Mouse (Mus musculus) retina, embryonic 14.5 days (tissue): ENCODE results near the gene Dus3l.

Experiments
- DNase-seq: peaks from one replicate; pipeline ENCODE4 v3.0.0-alpha.2; 2015; ENCODE audit warnings: low spot score

The Dus3l gene

DNA sequence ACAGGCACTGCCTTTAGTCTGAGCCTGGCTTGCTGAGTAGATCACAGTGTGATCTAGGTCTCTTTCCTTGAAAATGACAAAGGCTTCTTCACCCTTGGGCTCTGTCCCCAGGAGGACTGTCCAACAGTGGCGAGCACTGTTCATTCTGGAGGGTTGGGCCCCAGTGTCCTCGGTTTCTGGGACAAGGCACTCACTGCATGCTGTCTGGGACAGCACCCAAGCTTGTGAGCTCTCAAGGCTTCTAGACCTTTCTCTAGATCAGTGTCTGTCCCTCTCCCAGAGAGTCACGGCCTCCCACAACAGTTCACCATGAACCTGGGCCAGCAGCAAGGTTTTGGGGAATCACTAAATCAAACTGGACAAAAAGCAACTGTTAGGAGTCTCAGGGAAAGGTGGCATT, 28.0 kb downstream of the Dus3l start:
- DNase-seq, result no peak

DNA sequence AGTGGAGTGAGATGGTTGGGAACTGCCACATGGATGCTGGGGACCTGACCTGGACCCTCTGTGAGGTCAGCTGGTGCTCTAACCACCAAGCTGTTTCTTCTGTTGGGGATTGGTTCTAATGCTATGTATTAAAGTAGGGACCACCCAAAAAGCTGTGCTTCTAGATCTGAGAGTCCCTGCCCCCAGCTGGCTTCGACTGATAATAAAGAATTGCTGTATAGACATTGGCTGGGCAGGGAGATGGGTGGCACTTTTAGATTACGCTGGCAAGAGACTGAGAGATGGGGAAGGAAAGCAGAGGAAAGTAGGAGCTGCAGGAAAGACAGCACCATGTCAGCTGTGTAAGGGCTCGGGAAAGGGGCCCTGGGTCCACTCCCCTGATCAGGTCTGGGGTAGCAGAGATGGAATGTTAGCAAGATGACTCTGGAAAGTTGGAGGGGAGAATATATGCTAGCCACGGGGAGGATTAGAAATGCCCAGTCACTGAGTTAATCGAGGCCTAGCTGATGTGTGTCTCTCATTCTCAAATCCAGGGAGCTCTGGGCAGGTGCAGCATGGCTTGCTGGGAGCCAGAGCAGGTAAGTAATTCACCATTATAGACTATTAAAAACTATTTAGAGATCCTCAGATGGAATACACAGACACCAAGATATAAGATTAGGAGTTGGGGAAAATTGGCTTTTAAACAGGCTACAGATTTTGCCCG, 29.2 kb downstream of the Dus3l start:
- DNase-seq, result no peak

DNA sequence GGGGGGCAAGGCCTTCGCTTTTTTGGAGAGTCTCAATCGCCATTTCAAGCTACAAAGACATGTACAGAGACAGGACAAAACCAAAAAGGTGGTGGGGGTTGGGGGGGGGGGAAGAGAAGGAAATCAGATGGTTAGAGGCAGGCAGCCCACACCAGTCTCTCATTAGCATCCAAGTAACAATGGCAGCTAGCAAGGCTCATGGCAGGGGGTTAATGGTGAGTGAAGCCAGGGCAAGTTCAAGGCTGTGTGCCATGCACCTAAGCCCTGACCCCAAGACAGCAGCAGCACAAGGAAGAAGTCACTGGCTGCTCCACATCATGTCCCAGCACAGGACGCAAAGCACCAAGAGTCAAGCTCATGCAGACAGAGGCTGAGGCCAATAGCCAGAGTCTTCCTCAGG, 34.7 kb downstream of the Dus3l start:
- DNase-seq, result no peak

DNA sequence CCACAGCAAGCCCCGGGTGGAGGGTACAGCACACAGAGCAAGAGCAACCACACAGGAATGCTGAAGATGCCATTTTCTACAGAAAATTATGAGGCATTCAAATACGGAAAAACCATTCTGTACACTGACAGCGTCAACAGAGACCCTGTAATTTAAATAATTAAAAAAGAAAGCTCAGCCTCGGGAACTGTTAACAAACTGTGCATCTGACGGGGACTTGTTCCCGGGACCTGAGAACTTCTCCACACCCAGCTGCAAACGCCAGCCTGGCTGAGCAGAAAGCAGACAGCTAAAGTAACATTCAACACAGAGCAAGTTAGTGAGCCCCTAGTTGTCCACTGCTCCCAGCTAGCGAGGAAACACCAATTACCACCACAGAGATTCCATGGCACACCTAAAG, 37.5 kb downstream of the Dus3l start:
- no peak for DNase-seq

DNA sequence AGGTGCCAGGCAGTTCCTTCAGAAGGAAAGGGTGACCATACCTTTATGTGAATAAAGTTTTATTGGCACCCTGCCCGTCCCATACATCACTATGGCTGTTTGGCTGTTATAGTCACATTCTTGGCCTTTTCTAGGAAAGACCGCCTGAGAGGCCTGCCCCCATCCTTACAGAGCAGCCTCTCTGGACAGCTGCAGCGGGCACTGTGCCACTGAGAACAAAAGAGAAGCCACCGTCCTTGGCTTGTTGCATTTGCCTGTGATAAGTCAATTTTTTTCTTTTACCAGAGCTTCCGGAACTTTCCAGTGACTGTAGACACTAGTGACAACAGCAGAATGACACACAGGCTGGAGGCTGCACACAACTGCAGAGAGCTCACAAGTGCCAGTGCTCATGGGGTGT, 40.4 kb downstream of the Dus3l start:
- DNase-seq, result no peak

DNA sequence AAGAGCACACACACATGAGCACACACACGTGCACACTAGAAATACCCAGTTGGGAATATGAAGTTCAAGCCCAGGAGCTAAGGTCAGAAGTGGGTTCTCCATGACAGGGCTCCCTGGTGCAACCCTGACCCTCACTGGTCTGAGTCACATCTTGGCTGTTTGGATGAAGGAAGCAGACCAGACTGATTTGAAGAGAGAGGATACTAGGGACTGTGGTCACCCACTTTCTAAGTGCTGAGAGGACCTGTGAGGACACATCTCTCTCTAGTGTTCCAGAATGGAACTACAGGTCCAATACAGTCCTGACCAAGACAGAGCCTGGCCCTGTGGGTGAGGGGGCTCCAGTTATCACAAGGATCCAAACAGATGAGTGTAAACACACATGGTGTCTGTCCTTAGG, 41.2 kb downstream of the Dus3l start:
- no peak for DNase-seq

DNA sequence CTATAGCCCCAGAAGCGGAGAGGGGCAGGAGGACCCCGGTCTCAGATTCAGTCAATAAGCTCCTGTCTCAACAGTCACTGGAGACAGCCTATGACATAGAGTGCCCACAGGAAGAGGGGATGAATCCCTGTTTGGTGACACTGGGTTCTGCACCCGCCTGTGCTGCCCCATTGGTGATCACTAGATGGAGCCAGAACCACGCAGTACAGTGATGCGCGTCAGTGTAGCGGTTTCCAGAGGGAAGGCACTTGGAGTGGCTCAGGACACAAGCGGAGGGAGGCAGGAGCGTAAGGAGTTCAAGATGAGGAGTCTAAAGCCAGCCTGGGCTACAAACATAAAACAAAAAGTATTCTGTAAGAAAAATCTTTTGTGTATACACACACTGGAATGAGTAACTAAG, 44.0 kb downstream of the Dus3l start:
- DNase-seq, result peak; percentile 91

DNA sequence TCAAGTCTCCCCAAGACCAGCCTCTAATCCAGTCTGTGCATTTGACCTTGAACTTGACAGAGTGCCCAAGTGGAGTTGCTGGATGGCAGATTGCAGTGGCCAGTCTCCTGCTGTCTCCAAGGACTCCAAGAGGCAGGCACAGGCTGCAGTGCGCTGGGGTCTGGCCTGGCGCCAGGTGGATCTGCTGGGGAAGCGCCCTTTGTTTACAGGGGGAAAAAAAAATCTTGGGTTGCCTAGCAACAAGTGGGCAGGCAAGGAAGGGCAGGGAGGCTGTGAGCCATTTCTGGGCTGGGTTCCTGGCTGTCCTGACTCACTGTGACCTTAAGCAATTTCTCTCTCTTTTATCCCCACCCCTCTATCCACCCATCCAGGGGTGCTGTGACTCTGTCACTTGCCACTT, 45.7 kb downstream of the Dus3l start:
- peak; percentile 85 for DNase-seq

DNA sequence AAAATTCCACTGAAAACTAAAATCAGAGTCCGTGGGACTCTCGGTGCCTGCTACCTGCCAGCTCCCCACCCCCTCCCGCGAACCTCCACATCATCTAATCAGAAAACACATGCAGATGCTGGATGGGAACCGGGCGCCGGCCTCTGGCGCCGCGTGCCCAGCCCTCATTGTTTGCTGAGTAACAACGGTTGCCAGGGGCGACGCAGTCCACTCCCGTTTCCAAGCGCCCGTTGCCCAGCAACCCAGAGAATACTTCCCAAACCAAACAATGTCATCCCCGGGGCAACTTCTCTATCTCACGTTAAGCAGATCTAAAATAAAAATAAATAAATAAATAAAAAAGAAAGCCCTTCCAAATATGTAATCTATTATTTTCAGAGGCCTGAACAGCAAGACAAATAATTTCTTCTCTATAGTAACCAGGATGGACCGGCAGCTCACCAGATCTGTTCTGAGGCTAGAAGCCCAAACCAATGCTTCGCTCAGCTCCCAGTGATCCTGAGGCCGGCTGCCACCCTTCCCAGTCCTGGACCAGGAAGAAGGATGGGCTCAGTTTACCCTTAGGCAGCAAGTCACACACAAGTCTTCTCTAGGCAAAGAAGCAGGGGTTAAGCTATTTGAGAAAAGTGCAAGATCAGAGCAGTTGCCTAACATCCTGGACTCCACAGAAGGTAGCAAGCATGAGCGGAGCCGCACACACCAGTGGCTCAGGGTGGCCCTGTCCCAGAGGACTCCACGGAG, 49.9 kb downstream of the Dus3l start:
- DNase-seq, result peak; percentile 94

DNA sequence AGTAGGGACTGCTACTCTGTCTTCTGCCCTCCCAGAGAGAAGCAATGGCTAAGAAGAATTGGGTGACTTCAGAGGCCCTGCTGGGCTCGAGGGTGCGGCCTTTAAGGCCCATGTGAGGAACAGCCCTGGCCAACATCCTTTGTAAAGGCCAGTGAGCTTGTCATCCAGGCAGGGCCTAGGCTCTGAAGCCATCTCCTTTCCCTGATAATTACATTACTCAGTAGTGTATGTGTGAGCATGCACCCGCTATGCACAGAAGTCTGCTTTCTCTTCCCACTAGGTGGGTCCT, 50.4 kb downstream of the Dus3l start:
- no peak for DNase-seq

DNA sequence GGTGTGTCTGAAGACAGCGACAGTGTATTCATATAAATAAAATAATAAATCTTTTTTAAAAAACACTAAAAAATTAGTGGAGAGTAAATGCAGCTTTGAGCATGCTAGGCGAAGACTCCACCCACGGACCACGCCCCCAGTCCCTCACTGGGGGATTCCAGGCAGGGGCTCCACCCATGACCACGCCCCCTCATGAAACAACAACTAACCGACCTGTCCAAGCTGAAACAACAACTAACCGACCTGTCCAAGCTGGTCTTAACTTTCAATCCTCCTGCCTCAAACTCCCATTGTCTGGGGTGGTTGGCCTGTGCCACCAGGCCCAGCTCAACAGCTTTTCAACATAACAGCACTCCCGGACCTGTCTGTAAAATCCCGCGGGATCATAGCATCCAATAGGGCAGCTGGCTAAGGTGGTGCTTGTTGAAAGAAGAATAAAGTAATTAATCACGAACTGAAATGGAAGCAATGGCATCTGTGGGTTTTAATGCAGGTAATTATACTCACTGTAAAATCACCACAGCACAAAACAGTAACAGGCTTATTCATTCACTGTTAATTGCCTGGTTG, 53.6 kb downstream of the Dus3l start:
- no peak for DNase-seq

DNA sequence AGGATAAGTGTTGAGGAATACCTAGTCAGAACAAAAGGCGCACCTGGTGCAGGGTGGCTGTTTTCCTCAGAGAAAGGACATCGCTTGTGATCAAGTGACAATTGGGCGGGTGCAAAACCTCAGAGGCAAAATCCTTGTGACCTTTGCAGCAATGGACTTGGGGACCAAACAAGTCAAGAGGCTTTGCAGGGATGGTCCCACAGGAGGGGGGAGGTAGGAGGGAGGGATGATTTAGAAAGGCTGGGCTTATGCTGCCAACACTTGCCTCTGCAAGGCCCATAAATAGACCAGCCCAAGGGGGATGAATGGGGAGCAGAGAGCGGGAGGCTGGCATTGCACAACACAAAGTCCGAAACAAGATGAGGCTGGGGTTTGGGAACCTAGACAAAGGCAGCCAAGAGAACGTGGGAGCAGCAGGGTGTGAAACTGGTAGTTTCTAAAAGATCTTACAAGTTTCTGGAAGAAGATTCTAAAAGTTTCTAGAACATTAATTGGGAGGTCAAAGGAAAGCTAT, 54.5 kb downstream of the Dus3l start:
- no peak for DNase-seq
